Mouse (Mus musculus): Measurements from ENCODE around the gene Lhx2. TPM values are rescaled to one million over a fixed set of nuclear protein-coding genes. Genes with fewer than 3 reads are reported as not detected.

Lhx2 gene
- polyA plus RNA-seq, 1 experiment from 2014 or later, result 61.5 TPM

DNA sequence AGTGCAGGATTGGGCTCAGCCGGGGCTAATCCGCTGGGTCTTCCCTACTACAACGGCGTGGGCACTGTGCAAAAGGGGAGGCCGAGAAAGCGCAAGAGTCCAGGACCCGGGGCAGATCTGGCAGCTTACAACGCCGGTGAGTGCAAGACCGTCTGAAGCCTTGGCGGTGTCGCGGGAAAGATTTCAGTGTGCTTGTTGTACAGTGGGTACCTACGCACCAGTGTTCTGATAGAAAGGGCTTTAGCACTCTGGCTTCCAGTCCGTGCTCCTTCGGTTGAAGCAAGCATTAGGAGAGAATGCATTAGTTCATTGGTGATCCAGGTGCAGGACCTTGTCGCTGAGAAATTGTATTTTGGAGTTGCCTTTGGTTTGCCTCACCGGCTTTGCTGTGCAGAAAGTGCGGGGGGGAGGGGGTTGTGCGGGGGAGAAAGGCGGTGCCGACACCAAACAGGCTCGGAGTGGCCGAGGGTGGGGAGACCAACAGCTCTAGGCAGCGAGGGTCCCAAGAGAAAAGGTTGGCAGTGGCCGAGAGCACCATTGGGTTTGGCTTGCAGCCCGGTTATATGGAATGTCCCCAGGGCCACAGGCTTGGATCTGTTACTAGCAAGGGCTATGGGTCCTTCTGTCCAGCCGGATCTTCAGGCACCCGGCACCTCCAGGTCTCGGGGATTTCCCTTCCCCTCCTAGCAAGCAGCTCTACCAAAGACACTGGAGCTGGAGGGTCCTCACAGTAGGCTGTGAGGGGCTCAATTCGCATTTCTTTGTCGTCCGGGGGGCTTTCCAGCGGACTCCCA, 15.8 kb downstream of the Lhx2 start:
- Histone ChIP-seq H3K27me3 (ENCODE audit: control insufficient read depth, insufficient read depth, low read length) (peaks cover 96% of the 10 kb centered on the region), H3K4me2 (peak overlapping the region; percentile 52), H3K36me3 (ENCODE audit: control insufficient read depth, insufficient read depth, low read length) (no peaks in the 10 kb centered on the region), H3K4me3 (ENCODE audit: low read depth, low read length) (peak overlapping the region; percentile 40), H3K27ac (ENCODE audit: low read depth, low read length) (peak overlapping the region; percentile 25; the same call in 1 of the 2 replicates), H3K4me1 (ENCODE audit: control insufficient read depth, insufficient read depth, low read length) (peaks cover 26% of the 10 kb centered on the region), H3K9ac (ENCODE audit: low read length) (peak overlapping the region; percentile 57), H3K9me3 (ENCODE audit: control insufficient read depth, low read length) (no peaks in the 10 kb centered on the region)
- peak; percentile 97 for DNase-seq (ENCODE audit: low spot score, missing footprints)
- ATAC-seq (ENCODE audit: low FRiP score), result no peak
- WGBS, result under 1% methylated on average over 34 of the region's 34 CpGs

DNA sequence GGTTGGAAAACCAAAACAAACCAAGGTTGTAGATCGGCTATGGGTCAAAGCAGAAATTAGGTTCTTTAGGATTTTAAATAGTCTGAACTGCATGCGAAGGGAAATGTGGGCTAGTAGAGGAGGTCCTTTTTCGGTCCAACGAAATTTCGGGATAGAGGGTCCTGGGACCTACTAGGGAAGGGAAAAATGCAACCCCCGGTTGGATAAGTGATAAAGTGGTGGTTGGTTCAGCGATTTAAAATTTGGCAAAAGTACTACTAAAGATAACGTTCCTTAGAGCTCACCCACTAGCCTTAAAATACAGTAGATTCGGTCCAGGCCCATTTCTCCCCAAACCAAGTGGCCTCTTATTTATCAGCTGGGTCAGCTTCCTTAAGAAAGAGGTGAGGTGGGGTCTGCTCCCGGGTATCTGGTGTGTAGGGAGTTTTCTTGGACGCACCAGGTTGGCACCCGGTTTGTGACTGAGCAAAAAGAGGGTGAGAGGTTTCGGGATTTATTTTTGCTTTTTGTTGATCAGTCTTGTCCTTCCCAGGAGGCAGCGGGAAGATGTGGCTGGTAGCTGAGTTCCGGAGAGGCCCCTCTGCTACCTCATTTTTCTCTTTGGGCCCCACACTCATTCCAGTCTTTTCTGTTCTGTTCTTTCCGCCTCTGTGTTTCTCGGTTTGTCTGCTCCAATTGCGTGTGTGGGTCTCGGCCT, 16.8 kb downstream of the Lhx2 start:
- H3K36me3 ChIP-seq (ENCODE audit: control insufficient read depth, insufficient read depth, low read length), result no peaks in the 10 kb centered on the region
- peaks cover 96% of the 10 kb centered on the region for H3K27me3 ChIP-seq (ENCODE audit: control insufficient read depth, insufficient read depth, low read length)
- peak overlapping the region; percentile 57 for H3K9ac ChIP-seq (ENCODE audit: low read length)
- peak; percentile 96 for DNase-seq (ENCODE audit: low spot score, missing footprints)
- H3K9me3 ChIP-seq (ENCODE audit: control insufficient read depth, low read length), result no peaks in the 10 kb centered on the region
- H3K27ac ChIP-seq (ENCODE audit: low read depth, low read length), result no peak overlapping the region
- WGBS, result under 1% methylated on average over 19 of the region's 19 CpGs
- ATAC-seq (ENCODE audit: low FRiP score), result no peak
- peaks cover 19% of the 10 kb centered on the region for H3K4me1 ChIP-seq (ENCODE audit: control insufficient read depth, insufficient read depth, low read length)
- H3K4me2 ChIP-seq, result peak overlapping the region; percentile 41
- H3K4me3 ChIP-seq (ENCODE audit: low read depth, low read length), result peak overlapping the region; percentile 40

DNA sequence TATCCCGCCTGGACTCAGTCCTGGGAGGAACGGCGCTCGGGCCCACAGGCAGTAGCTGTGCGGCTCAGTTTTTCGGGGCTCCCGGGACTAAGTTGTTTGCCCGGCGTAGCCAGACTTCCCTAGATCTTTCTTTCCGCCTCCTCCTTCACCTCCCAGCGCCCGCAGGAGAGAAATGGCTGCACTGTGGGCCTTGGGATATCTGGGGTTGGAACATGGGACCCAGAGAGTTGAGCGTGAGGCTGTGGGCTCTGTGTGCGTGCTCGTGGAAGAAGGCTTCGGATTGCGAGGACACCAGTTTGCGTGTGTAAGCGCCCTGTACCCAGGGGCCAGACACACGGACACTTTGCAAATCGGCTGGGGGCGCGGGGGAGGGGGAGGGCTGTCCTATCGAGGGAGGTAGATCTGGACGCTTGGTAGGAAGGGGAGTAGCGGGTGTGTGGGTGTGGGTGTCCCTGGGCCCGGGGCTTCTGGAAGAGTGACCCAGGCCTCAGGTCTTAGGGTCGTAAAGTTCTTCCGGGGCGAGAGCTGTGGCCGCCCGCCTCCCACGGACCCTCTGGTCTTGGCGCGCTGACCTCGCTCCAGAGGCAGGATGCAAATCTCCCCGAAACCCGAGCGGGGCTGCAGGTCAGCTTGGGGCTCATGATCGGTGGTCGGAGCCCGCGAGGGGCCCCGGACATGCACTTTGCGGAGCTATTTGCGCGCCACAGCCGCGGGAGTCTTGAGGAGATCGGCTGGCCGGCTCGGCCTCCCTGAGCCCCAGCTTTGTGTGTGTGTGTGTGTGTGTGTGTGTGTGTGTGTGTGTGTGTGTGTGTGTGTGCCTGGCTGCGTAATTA, 17.6 kb downstream of the Lhx2 start:
- Histone ChIP-seq H3K9me3 (ENCODE audit: control insufficient read depth, low read length) (no peaks in the 10 kb centered on the region), H3K4me1 (ENCODE audit: control insufficient read depth, insufficient read depth, low read length) (peaks cover 12% of the 10 kb centered on the region), H3K36me3 (ENCODE audit: control insufficient read depth, insufficient read depth, low read length) (no peaks in the 10 kb centered on the region), H3K27me3 (ENCODE audit: control insufficient read depth, insufficient read depth, low read length) (peaks cover 96% of the 10 kb centered on the region), H3K27ac (ENCODE audit: low read depth, low read length) (peak overlapping the region; percentile 8; the same call in 1 of the 2 replicates), H3K9ac (ENCODE audit: low read length) (peak overlapping the region; percentile 57), H3K4me2 (peak overlapping the region; percentile 41), H3K4me3 (ENCODE audit: low read depth, low read length) (peak overlapping the region; percentile 40)
- under 1% methylated on average over 48 of the region's 53 CpGs for WGBS
- DNase-seq (ENCODE audit: low spot score, missing footprints) (peak; percentile 98), ATAC-seq (ENCODE audit: low FRiP score) (no peak)

DNA sequence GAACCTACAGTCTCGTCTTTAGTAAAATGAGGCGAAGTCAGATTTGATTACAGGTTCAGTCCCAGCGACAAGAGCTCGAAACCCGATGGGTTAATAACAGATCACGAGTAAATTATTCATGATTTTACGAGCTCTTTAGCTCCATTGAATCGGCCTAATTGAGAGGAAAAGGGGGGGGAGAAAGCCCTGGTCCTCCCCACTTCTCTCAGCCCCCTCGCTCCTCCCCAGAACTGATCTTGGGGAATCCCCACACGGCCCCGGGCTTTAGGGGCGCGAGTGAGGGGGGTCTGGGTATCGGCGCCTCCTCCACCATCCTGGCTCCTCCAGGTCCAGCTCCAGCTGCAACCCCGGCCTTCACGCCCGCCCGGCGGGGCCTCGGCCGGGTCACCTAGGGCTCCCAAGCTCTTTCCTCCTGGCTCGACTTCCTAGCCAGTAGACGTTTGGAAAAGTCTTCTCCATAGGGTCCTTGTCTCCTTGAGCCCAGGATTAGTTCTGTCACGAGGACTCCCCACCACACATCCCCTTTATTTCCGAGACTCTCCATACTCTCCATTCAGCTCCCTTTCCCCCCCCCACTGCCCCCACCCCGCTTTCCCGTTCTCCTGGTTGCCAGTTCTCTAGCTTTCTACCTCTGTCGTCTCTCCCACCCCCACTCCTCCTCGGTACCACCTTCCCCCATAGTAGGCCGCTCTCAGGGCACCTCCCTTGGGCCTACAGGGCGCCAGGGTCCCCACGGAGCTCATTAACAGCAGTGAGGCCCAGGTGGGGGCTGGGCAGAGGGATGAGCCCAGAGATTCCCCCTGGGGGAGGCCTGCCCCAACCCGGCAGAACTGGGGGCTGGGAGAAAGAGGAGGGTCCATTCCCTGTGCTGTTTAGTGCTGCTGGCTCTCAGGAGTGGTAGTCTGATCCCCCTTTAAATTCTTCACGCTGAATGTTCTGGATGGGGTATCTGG, 18.5 kb downstream of the Lhx2 start:
- DNase-seq (ENCODE audit: low spot score, missing footprints) (peak; percentile 93), ATAC-seq (ENCODE audit: low FRiP score) (peak; percentile 53)
- H3K27me3 ChIP-seq (ENCODE audit: control insufficient read depth, insufficient read depth, low read length), result peaks cover 96% of the 10 kb centered on the region
- peak overlapping the region; percentile 41 for H3K4me2 ChIP-seq
- WGBS, result 1% methylated on average over 35 of the region's 35 CpGs
- peak overlapping the region; percentile 27; the same call in 1 of the 2 replicates for H3K27ac ChIP-seq (ENCODE audit: low read depth, low read length)
- peak overlapping the region; percentile 40 for H3K4me3 ChIP-seq (ENCODE audit: low read depth, low read length)
- peak overlapping the region; percentile 57 for H3K9ac ChIP-seq (ENCODE audit: low read length)
- H3K4me1 ChIP-seq (ENCODE audit: control insufficient read depth, insufficient read depth, low read length), result peaks cover 9% of the 10 kb centered on the region
- no peaks in the 10 kb centered on the region for H3K9me3 ChIP-seq (ENCODE audit: control insufficient read depth, low read length)
- H3K36me3 ChIP-seq (ENCODE audit: control insufficient read depth, insufficient read depth, low read length), result 0 out of 2 replicates have a peak, but pooled peaks cover 2% of the 10 kb centered on the region

DNA sequence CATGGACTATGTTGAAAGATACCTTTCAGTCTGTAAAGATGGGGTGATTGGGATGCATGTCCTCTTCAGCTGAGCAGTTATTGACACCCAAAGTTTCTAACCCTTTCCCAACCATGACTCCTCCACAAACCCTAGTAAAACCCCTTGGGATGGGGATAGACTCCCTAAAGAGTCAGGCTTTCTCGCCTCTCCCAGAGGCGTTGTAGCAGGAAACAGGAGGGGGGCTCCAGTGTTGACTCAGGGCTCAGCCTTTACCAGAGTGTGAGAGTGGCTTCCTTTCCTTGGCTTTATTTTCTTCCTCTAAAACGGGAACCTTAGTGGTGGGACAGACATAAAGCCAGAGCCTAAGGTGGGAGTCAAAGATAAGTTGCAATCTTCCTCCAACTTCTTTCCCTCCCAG, 19.5 kb downstream of the Lhx2 start:
- ATAC-seq (ENCODE audit: low FRiP score) (no peak), DNase-seq (ENCODE audit: low spot score, missing footprints) (peak; percentile 93)
- H3K9ac ChIP-seq (ENCODE audit: low read length), result no peak overlapping the region
- 0 out of 2 replicates have a peak, but pooled peaks cover 2% of the 10 kb centered on the region for H3K36me3 ChIP-seq (ENCODE audit: control insufficient read depth, insufficient read depth, low read length)
- H3K4me1 ChIP-seq (ENCODE audit: control insufficient read depth, insufficient read depth, low read length), result peaks cover 9% of the 10 kb centered on the region
- no peaks in the 10 kb centered on the region for H3K9me3 ChIP-seq (ENCODE audit: control insufficient read depth, low read length)
- H3K4me2 ChIP-seq, result peak overlapping the region; percentile 31
- H3K4me3 ChIP-seq (ENCODE audit: low read depth, low read length), result peak overlapping the region; percentile 15; the same call in 1 of the 2 replicates
- peaks cover 96% of the 10 kb centered on the region for H3K27me3 ChIP-seq (ENCODE audit: control insufficient read depth, insufficient read depth, low read length)
- no peak overlapping the region for H3K27ac ChIP-seq (ENCODE audit: low read depth, low read length)
- WGBS, result 4% methylated on average over 3 of the region's 3 CpGs

DNA sequence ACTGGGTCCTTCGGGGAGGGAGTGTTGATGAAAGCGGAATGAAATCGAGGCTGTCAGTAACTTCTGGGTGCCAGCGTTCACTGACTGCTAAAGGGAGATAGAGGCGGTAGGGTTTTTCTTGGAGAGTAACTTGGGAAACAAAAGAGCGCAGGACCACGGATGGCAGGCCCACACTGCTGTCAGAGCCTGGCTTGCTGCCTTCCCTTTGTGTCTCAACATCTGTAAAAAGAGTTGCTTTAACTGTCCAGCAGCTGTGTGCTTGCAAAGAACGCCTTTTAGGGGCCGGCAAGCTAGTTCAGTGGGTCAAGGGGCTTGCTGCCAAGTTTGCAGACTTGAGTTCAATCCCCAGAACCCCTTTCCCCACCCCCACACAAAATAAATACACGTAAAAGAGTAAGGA, 20.1 kb downstream of the Lhx2 start:
- peak overlapping the region; percentile 31 for H3K4me2 ChIP-seq
- peak overlapping the region; percentile 15; the same call in 1 of the 2 replicates for H3K4me3 ChIP-seq (ENCODE audit: low read depth, low read length)
- peaks cover 9% of the 10 kb centered on the region for H3K4me1 ChIP-seq (ENCODE audit: control insufficient read depth, insufficient read depth, low read length)
- H3K9me3 ChIP-seq (ENCODE audit: control insufficient read depth, low read length), result no peaks in the 10 kb centered on the region
- H3K9ac ChIP-seq (ENCODE audit: low read length), result no peak overlapping the region
- H3K27ac ChIP-seq (ENCODE audit: low read depth, low read length), result no peak overlapping the region
- peak; percentile 92 for DNase-seq (ENCODE audit: low spot score, missing footprints)
- H3K36me3 ChIP-seq (ENCODE audit: control insufficient read depth, insufficient read depth, low read length), result 0 out of 2 replicates have a peak, but pooled peaks cover 2% of the 10 kb centered on the region
- ATAC-seq (ENCODE audit: low FRiP score), result no peak
- WGBS, result 5% methylated on average over 10 of the region's 10 CpGs
- H3K27me3 ChIP-seq (ENCODE audit: control insufficient read depth, insufficient read depth, low read length), result peaks cover 96% of the 10 kb centered on the region

DNA sequence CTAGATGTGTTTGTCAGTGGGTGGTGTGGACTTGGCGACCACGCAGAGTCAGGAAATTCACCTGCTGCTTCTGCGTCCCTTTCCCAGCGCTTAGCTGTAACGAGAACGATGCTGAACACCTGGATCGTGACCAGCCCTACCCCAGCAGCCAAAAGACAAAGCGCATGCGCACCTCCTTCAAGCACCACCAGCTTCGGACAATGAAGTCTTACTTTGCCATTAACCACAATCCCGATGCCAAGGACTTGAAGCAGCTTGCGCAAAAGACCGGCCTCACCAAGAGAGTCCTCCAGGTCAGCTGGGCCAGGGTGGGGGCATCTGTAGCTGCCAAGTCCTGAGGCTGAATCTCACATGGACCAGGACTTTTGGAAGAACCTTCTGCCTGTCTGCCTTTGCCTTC, 20.7 kb downstream of the Lhx2 start:
- WGBS, result 4% methylated on average over 13 of the region's 13 CpGs
- H3K4me3 ChIP-seq (ENCODE audit: low read depth, low read length), result no peak overlapping the region
- H3K27me3 ChIP-seq (ENCODE audit: control insufficient read depth, insufficient read depth, low read length), result peaks cover 95% of the 10 kb centered on the region
- no peak overlapping the region for H3K4me2 ChIP-seq
- H3K36me3 ChIP-seq (ENCODE audit: control insufficient read depth, insufficient read depth, low read length), result 0 out of 2 replicates have a peak, but pooled peaks cover 2% of the 10 kb centered on the region
- H3K9me3 ChIP-seq (ENCODE audit: control insufficient read depth, low read length), result no peaks in the 10 kb centered on the region
- no peak overlapping the region for H3K9ac ChIP-seq (ENCODE audit: low read length)
- H3K27ac ChIP-seq (ENCODE audit: low read depth, low read length), result no peak overlapping the region
- no peak for ATAC-seq (ENCODE audit: low FRiP score)
- peaks cover 9% of the 10 kb centered on the region for H3K4me1 ChIP-seq (ENCODE audit: control insufficient read depth, insufficient read depth, low read length)
- DNase-seq (ENCODE audit: low spot score, missing footprints), result no peak

DNA sequence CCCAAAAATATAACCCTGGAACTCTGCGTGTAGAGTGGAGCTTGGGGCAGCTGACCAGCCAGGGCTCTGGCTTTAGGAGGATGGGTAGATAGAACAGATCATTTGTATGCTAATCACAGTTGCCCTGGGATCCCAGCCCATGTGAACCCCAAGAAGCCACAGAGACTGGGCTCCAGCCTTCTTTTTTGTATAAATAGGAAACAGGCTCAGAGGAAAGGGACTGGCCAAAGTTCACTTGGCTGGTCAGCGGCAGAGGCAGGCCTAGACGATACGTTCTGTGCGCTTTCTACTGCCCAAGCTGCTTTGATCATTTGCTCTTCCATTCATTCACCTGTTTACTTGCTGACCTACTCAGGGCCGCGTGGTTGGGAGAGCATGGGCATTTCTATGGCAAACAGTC, 27.1 kb downstream of the Lhx2 start:
- Histone ChIP-seq H3K36me3 (ENCODE audit: control insufficient read depth, insufficient read depth, low read length) (0 out of 2 replicates have a peak, but pooled peaks cover 2% of the 10 kb centered on the region), H3K4me2 (no peak overlapping the region)
- DNase-seq (ENCODE audit: low spot score, missing footprints), result no peak

More for the DNA sequence above, 27.1 kb downstream of the Lhx2 start:
- Histone ChIP-seq H3K27me3 (ENCODE audit: control insufficient read depth, insufficient read depth, low read length) (peaks cover 95% of the 10 kb centered on the region), H3K4me3 (ENCODE audit: low read depth, low read length) (no peak overlapping the region), H3K27ac (ENCODE audit: low read depth, low read length) (no peak overlapping the region), H3K4me1 (ENCODE audit: control insufficient read depth, insufficient read depth, low read length) (no peaks in the 10 kb centered on the region; the same call in 1 of the 2 replicates), H3K9me3 (ENCODE audit: control insufficient read depth, low read length) (no peaks in the 10 kb centered on the region), H3K9ac (ENCODE audit: low read length) (no peak overlapping the region)
- 58% methylated on average over 7 of the region's 7 CpGs for WGBS
- no peak for ATAC-seq (ENCODE audit: low FRiP score)
